Mouse (Mus musculus) CD8-positive naive resting alpha-beta T cell, adult 57 days (primary cell): ENCODE measurements around the gene Trabd2b. TPM values are rescaled to one million over a fixed set of nuclear protein-coding genes. Genes with fewer than 3 reads are reported as not detected.

Experiments used
- total RNA-seq: library from RNA; stranded (reverse); gene quantifications from one replicate; pipeline ENCODE4 v1.2.4, GENCODE M21; 2023

Gene Trabd2b
- total RNA-seq = not detected

GRCm38 (mm10) chr4:114406355-114407101, at the start of gene Trabd2b:
Gene Trabd2b, plus strand, starts transcription at chr4:114406724.

Other genes with a start within 250 kb of the Trabd2b start
- gene Skint11, start 243.3 kb upstream of the Trabd2b start, total RNA-seq = not detected